Mouse (Mus musculus): Measurements from ENCODE around the gene Abraxas1.
A peak's percentile ranks its signal among the peaks of the same experiment; 100 is the strongest.

The Abraxas1 gene

GRCm38 (mm10) chr5:100822826-100823225 is 2.1 kb upstream of the Abraxas1 start:
- no peak for DNase-seq (ENCODE audit: low read depth)

DNA sequence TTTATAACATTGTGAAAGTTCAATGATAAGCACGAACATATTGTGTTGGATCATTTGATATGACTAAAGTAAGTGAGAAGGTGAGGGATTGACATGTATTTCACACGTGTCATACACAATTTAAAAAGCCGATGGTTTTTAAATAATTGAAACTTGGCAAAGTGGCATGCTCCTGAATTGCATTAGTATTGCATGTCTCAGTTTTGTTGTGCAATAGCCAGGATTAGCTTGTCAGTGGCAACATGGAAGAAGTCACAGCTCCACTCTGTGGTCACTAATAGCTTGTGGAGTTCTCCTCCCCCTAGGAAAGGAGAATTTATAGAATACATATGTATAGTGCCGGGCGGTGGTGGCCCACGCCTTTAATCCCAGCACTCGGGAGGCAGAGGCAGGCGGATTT is 610 bp upstream of the Abraxas1 start:
- DNase-seq (ENCODE audit: low read depth), result peak; percentile 66

DNA sequence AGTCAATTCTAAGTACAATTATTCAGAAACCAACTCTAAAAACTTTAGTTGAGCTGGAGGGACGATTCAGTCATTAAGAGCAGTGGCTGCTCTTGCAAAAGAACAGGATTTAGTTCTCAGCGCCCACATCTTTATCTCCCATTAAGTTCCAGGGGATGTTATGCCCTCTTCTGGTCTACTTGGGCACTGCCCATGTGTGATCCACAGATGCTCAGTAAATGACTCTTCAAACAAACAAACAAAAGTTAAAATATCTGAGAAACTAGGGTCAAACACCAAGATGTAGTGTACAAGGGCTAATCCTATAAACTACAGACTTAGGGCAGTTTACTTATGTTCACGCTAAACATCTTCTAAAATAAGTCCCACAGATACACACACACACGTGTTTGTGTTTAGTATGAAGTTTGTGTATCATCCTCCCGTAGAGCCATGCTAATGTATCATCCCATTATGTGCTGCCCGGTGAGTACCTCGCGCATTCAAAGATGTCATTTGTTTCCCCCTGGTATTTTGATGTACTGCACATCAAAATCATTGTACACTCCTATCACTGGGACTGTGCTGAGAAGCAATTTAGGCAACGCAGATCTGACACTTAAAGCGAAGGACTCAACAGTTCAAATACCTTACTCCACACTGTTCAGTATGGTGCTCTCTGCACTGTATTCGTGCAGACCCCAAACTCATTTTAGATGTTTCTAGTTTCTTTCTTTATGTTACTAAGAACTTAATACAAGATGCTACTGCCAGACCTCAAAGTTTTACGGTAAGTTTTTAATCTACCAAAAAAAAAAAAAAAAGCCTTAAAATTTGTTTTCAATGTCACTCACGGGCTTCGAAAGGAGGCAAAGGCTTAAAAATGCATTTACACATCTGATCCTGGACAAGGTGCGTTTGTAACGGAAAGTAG is 941 bp downstream of the Abraxas1 start:
- peak; percentile 48 for DNase-seq (ENCODE audit: low read depth)

DNA sequence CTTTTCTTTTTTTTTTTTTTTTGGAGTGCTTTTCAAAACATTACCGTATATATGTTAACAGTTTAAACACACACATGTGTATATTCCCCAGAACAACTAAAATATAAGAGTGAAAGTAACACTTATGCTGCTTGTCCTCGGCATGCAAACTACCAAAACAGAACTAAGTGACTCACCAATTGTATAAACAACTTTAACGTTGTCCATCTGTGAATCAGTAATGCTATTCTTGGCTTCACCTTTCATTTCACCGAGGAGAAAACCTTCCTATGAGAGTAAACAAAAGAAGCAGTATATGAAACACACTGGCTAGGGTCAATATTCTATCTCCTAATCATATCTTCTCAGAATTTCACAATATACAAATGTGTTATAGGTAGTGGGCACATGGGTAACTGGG is 2.4 kb downstream of the Abraxas1 start:
- peak; percentile 69 for DNase-seq (ENCODE audit: low read depth)

GRCm38 (mm10) chr5:100798165-100798860 is 22.5 kb downstream of the Abraxas1 start, which contains the start of the genes Helq and Mrps18c:
Gene Helq, minus strand, starts transcription at chr5:100798598.
Gene Mrps18c, plus strand, starts transcription at chr5:100798627.
- DNase-seq (ENCODE audit: low read depth), result peak; percentile 96

- no peak for DNase-seq (ENCODE audit: low read depth)
These were observed 26.7 kb downstream of the Abraxas1 start for GRCm38 (mm10) chr5:100794084-100794483.

DNA sequence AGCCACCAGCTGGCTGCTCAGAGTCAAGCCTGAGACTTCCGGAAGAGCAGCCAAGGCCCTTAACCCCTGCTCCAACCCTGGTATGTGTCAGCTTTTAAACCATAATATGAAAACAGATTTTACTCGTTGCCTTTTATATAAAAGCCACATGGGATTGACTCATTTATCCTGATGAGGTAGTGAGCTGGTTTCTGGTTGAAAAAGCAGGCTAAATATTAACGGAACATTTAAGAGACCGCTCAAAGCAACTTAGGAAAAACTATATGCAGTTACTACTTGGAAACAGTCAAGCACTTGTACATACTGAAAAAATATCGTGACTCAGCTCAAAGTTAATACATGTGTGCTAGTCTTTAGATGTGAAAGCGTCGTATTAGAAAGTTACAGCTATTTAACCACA is 28.5 kb downstream of the Abraxas1 start:
- no peak for DNase-seq (ENCODE audit: low read depth)

GRCm38 (mm10) chr5:100787527-100787926 is 33.2 kb downstream of the Abraxas1 start:
- DNase-seq (ENCODE audit: low read depth), result no peak

DNA sequence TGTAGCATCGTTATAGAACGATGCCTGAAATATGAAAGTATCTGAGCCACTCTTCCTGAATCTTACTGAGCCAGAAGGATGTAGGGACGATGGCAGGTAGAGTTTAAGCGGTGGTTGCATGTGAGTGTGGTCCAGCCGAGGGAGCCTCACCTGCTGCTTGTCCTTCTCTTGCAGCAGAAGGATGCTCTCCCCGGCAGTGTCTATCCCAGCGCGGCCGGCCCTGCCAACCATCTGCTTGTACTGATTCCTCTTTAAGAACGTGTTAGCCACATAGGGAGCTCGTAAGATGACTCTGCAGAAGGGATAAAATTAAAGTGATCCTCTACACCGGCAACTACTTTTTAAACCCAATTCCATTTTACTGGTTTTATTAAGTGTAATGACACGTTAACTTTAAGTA is 41.8 kb downstream of the Abraxas1 start:
- DNase-seq (ENCODE audit: low read depth), result no peak

- no peak for DNase-seq (ENCODE audit: low read depth)
These were observed 43.9 kb downstream of the Abraxas1 start for GRCm38 (mm10) chr5:100776900-100777299.

DNA sequence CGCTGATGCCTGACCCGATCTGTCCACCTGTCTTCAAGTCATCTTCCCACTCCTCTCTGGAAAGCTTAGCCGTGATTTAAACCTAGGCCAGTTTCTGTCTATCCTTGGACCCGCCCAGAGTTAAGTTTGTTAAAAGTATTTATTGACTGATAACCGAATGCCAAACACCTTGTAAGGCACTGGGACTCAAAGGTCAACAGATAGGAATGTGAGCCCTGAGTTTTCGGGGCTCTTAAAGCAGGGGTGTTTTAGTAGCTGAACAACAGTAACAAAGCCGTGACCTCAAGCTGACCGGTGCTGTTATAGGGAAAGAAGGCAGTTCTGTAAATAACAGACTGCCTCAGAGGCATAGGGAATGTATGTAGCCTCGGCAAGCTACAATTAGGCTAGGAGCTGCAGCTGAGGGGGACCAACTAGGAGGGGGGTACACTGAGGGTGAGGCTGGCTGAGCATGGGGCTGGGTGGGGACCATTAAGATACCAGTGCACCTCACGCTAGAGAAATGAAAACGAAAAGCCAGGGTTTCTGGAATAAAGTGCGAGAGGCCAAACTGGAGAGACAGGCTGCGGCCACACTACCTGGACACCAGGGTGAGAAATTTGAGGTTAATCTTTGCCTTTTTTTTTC is 44.9 kb downstream of the Abraxas1 start:
- DNase-seq (ENCODE audit: low read depth), result no peak

- no peak for DNase-seq (ENCODE audit: low read depth)
These were observed 49.2 kb downstream of the Abraxas1 start for GRCm38 (mm10) chr5:100771575-100771974.

- DNase-seq (ENCODE audit: low read depth), result no peak
These were observed 54.7 kb downstream of the Abraxas1 start for GRCm38 (mm10) chr5:100766026-100766425.

DNA sequence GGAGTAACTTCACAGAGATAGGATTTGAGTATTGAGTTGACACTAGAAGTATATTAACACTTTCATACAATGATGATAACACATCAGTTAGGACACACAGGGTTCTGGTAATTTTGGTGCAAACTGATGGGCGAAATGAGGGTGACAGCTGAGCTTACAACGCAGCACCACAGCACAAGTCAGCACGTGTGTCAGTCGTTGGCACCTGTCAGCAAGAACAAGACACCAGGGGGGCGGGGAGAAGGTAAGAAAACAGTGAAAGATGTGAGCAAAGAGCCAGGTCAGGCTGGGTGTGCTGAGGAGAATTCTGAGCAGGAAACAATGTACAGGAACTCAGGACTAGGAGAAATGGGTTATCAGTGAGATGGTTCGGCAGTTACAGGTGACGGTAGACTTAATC is 59.0 kb downstream of the Abraxas1 start:
- DNase-seq (ENCODE audit: low read depth), result no peak

DNA sequence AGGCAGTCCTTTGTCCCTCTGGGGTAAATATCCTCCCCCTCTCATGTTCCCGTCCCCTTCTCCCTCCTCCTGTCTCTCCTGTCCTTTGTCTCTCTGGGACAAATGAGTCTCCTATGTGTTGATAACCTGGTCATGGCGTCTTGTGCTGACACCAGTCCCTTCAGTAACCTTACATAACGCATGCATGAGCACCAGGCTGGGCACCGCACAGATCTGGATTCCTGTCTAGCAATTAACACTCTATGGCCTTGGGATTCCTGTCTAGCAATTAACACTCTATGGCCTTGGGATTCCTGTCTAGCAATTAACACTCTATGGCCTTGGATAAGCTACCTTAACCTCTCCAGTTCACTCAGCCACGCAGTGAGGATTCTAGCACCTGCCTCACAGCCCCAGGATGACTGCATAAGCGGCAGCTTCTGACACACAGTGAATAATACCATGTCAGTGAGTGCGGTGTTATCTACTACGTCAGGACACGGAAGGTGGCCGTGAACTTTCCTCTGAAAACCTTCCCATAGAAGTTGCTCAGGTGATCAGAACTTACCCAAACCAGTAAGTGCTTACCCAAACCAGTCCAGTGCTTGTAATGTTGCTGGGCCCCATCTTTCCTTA is 60.6 kb downstream of the Abraxas1 start:
- DNase-seq (ENCODE audit: low read depth), result no peak

- no peak for DNase-seq (ENCODE audit: low read depth)
These were observed 62.6 kb downstream of the Abraxas1 start for GRCm38 (mm10) chr5:100758121-100758520.

Data from NIH3T3 (cell line).